Mouse (Mus musculus) liver, embryonic 14.5 days (tissue): ENCODE data around the gene Pnldc1. TPM values are rescaled to one million over a fixed set of nuclear protein-coding genes. Genes with fewer than 3 reads are reported as not detected.

Experiments
- ATAC-seq: fragments of 200-750 bp; cut with Nextera tagmentation; 2 replicates; pipeline ENCODE4 v1.8.0; 2017; ENCODE audit warnings: moderate number of reproducible peaks, mild to moderate bottlenecking, moderate library complexity; ENCODE audit not compliant: insufficient read depth
- DNase-seq, 3 experiments: peaks; one replicate each; pipeline ENCODE4 v3.0.0-alpha.2; 2012 to 2013; ENCODE audit warnings: low read depth in 3 of 3, low spot score in 3 of 3
- H3K27ac ChIP-seq: fragments of 300-500 bp; sonication (generic); 2 replicates; pipeline ENCODE4 v1.5.1; 2014; ENCODE audit warnings: moderate library complexity, mild to moderate bottlenecking, control low read depth, inconsistent platforms
- H3K27me3 ChIP-seq: fragments of 300-500 bp; sonication (generic); 2 replicates; pipeline ENCODE4 v1.6.1; 2014; ENCODE audit warnings: mild to moderate bottlenecking, low read length, moderate library complexity; ENCODE audit not compliant: control insufficient read depth, insufficient read depth
- H3K36me3 ChIP-seq: fragments of 300-500 bp; sonication (generic); replicated peaks from 2 replicates; pipeline ENCODE4 v1.6.1; 2014; ENCODE audit warnings: low read depth; ENCODE audit not compliant: control insufficient read depth, insufficient read depth
- H3K4me1 ChIP-seq, 2 experiments: fragments of 200-500 bp in 1 of 2; fragments of 300-500 bp in 1 of 2; sonication (generic) in 1 of 2; replicated peaks; 2 replicates each; pipeline ENCODE4 v1.6.1; 2012 to 2014; ENCODE audit warnings: antibody characterized with exemption in 1 of 2, inconsistent platforms in 1 of 2, low read length in 1 of 2; ENCODE audit not compliant: control insufficient read depth in 2 of 2, insufficient read depth in 2 of 2
- H3K4me2 ChIP-seq: fragments of 300-500 bp; sonication (generic); 2 replicates; pipeline ENCODE4 v1.6.1; 2014; ENCODE audit warnings: low read depth, mild to moderate bottlenecking, control low read depth, moderate library complexity
- H3K4me3 ChIP-seq, 2 experiments: fragments of 200-500 bp in 1 of 2; fragments of 300-500 bp in 1 of 2; sonication (generic) in 1 of 2; 2 replicates each; pipeline ENCODE4 v1.5.1; 2012 to 2014; ENCODE audit warnings: low read depth in 2 of 2, low read length in 2 of 2, mild to moderate bottlenecking in 2 of 2, control low read depth in 1 of 2, inconsistent platforms in 1 of 2, moderate library complexity in 1 of 2; ENCODE audit not compliant: insufficient read depth in 1 of 2
- H3K9ac ChIP-seq: fragments of 300-500 bp; sonication (generic); replicated peaks from 2 replicates; pipeline ENCODE4 v1.6.1; 2014; ENCODE audit warnings: mild to moderate bottlenecking, control low read depth, moderate library complexity
- H3K9me3 ChIP-seq: fragments of 300-500 bp; sonication (generic); 2 replicates; pipeline ENCODE4 v1.6.1; 2016; ENCODE audit warnings: low read length, mixed read lengths; ENCODE audit not compliant: control insufficient read depth
- CTCF ChIP-seq: IDR thresholded peaks from 2 replicates; pipeline ENCODE4 v1.5.1; 2016; ENCODE audit warnings: antibody characterized with exemption, low read depth, control low read depth
- EP300 ChIP-seq: IDR thresholded peaks from 2 replicates; pipeline ENCODE4 v1.6.1; 2016; ENCODE audit warnings: antibody characterized with exemption, low read depth
- WGBS: fragments of 180-500 bp; shearing (Covaris S2); extraction: QIAGEN DNeasy Blood & Tissue Kit; methylation state at CpG from one replicate; pipeline ENCODE4 v1.1.7; 2014; ENCODE audit not compliant: insufficient replicate concordance; 5-methylcytosine and 5-hydroxymethylcytosine counted together
- polyA plus RNA-seq, 2 experiments: library from polyadenylated mRNA; depleted of rRNA in 1 of 2; stranded (reverse) in 1 of 2; unstranded in 1 of 2; fragments of >200 nt; fragmentation: Nextera tagmentation in 1 of 2; extraction: Ambion mirVana in 1 of 2; gene quantifications; 2 replicates each; pipeline versions ENCODE4 v1.2.1 to v1.2.3; 2012 to 2014

The Pnldc1 gene
- polyA plus RNA-seq, 2 experiments = 0.44 to 0.50 TPM

- 28% methylated on average over 4 of the region's 4 CpGs for WGBS
- no peak overlapping the region for H3K9ac ChIP-seq
- H3K27ac ChIP-seq = no peak overlapping the region
- DNase-seq = no peak
- no peaks in the 10 kb centered on the region for H3K27me3 ChIP-seq
- H3K4me3 ChIP-seq = no peak overlapping the region
- H3K4me1 ChIP-seq = no peaks in the 10 kb centered on the region
- no peaks in the 10 kb centered on the region for H3K36me3 ChIP-seq
- no peaks in the 10 kb centered on the region for H3K9me3 ChIP-seq
- no peak overlapping the region for H3K4me2 ChIP-seq
- ATAC-seq = no peak
- TF ChIP-seq EP300 = no peak
- peak; percentile 43 for TF ChIP-seq CTCF
These were observed 52.0 kb downstream of the Pnldc1 start for GRCm38 (mm10) chr17:12858072-12858471.

DNA sequence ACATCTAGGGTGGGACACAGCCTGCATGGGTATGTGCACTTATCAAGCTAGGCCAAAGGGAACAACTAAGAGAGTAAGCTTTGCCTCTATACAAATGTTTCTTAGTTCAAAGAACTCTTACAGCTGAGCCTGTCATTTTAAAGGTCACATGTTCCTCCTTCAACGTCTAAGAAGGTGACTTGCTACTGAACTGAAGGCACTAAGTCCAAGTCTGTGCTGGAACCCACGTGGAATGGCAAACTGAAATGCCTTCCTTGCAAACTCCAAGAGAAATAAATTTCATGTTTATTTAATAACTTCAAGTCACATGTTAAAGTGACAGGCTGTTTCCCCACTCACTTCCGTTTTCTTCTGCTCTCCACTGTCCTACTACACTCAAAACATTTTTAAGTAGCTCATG lies 52.6 kb downstream of the Pnldc1 start:
- Histone ChIP-seq H3K4me3 (no peak overlapping the region), H3K9me3 (no peaks in the 10 kb centered on the region), H3K4me2 (no peak overlapping the region), H3K4me1 (no peaks in the 10 kb centered on the region), H3K27me3 (no peaks in the 10 kb centered on the region), H3K27ac (no peak overlapping the region), H3K36me3 (no peaks in the 10 kb centered on the region), H3K9ac (no peak overlapping the region)
- ATAC-seq (no peak), DNase-seq (no peak)
- WGBS = 36% methylated on average over 3 of the region's 3 CpGs
- TF ChIP-seq EP300 (no peak), CTCF (no peak)

DNA sequence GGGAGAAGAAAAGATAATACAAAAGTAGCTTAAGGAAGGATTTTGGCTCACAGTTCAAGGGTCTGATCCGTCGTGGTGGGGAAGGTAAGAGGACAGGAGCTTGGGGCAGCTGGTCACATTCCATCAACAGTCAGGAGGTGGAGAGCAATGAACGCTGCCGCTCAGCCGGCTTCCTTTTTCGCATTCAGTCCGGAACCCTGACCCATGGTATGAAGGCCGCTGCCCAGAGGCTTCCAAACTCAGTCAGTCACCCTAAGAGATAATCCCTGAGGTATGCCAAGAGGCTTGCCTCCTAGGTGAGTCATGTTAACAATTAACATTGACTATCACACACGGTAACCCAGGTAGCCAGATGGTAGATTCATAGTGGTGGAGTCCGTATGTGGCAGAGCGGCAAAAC lies 55.6 kb downstream of the Pnldc1 start:
- DNase-seq (no peak), ATAC-seq (no peak)
- Histone ChIP-seq H3K4me2 (no peak overlapping the region), H3K36me3 (no peaks in the 10 kb centered on the region), H3K9me3 (no peaks in the 10 kb centered on the region), H3K4me1 (no peaks in the 10 kb centered on the region), H3K27me3 (no peaks in the 10 kb centered on the region), H3K27ac (no peak overlapping the region), H3K4me3 (no peak overlapping the region), H3K9ac (no peak overlapping the region)
- 78% methylated on average over 11 of the region's 11 CpGs for WGBS
- TF ChIP-seq CTCF = no peak

GRCm38 (mm10) chr17:12853821-12854220 lies 56.2 kb downstream of the Pnldc1 start:
- Histone ChIP-seq H3K4me1 (no peaks in the 10 kb centered on the region), H3K27me3 (no peaks in the 10 kb centered on the region), H3K27ac (no peak overlapping the region), H3K4me3 (no peak overlapping the region), H3K9me3 (no peaks in the 10 kb centered on the region), H3K4me2 (no peak overlapping the region), H3K9ac (no peak overlapping the region), H3K36me3 (no peaks in the 10 kb centered on the region)
- no peak for DNase-seq
- no peak for ATAC-seq
- 50% methylated on average over 2 of the region's 2 CpGs for WGBS
- TF ChIP-seq CTCF = no peak
- TF ChIP-seq EP300 = no peak

- Histone ChIP-seq H3K9ac (no peak overlapping the region), H3K27ac (no peak overlapping the region), H3K9me3 (no peaks in the 10 kb centered on the region), H3K4me3 (no peak overlapping the region), H3K27me3 (no peaks in the 10 kb centered on the region), H3K4me2 (no peak overlapping the region), H3K36me3 (no peaks in the 10 kb centered on the region), H3K4me1 (no peaks in the 10 kb centered on the region)
- DNase-seq (no peak), ATAC-seq (no peak)
- 57% methylated on average over 11 of the region's 11 CpGs for WGBS
- TF ChIP-seq EP300 = no peak
- no peak for TF ChIP-seq CTCF
These were observed 58.3 kb downstream of the Pnldc1 start for GRCm38 (mm10) chr17:12851689-12852088.
